Mouse (Mus musculus) kidney, adult 2 months (tissue): ENCODE data around the gene Ttc41. TPM values are rescaled to one million over a fixed set of nuclear protein-coding genes. Genes with fewer than 3 reads are reported as not detected.

Source experiments
- DNase-seq: peaks from one replicate; pipeline ENCODE4 v3.0.0; 2021
- H3K27ac ChIP-seq: fragments of 200-500 bp; 2 replicates; pipeline ENCODE4 v1.5.1; 2012; ENCODE audit warnings: low read depth, low read length, control low read depth, inconsistent platforms; ENCODE audit not compliant: insufficient read depth
- H3K27me3 ChIP-seq: fragments of 200-500 bp; replicated peaks from 2 replicates; pipeline ENCODE4 v1.6.1; 2012; ENCODE audit warnings: mild to moderate bottlenecking, moderate library complexity, low read length, inconsistent platforms; ENCODE audit not compliant: control insufficient read depth, insufficient read depth
- H3K36me3 ChIP-seq: fragments of 200-500 bp; 2 replicates; pipeline ENCODE4 v1.6.1; 2012; ENCODE audit warnings: mild to moderate bottlenecking, moderate library complexity, low read length, inconsistent platforms; ENCODE audit not compliant: control insufficient read depth, insufficient read depth
- H3K4me1 ChIP-seq: fragments of 200-500 bp; 2 replicates; pipeline ENCODE4 v1.6.1; 2011; ENCODE audit warnings: low read length; ENCODE audit not compliant: control insufficient read depth, insufficient read depth
- H3K4me3 ChIP-seq: fragments of 200-500 bp; 2 replicates; pipeline ENCODE4 v1.5.1; 2011; ENCODE audit warnings: mild to moderate bottlenecking, low read depth, low read length, control low read depth; ENCODE audit not compliant: insufficient read depth
- CTCF ChIP-seq: fragments of 200-500 bp; conservative IDR thresholded peaks from 2 replicates; pipeline ENCODE4 v1.5.1; 2011; ENCODE audit warnings: low read depth, mild to moderate bottlenecking, control low read depth, low read length, moderate library complexity, mixed read lengths; ENCODE audit not compliant: insufficient read depth, insufficient read length
- POLR2A ChIP-seq: fragments of 200-500 bp; IDR thresholded peaks from one replicate; pipeline ENCODE4 v1.6.1; 2011; ENCODE audit warnings: low read depth, low read length, control low read depth
- WGBS: fragments of 180-500 bp; shearing (Covaris S2); methylation state at CpG from one replicate; pipeline ENCODE4 v1.1.7; 2018; 5-methylcytosine and 5-hydroxymethylcytosine counted together
- polyA plus RNA-seq: library from polyadenylated mRNA; depleted of rRNA; stranded (reverse); fragments of >200 nt; gene quantifications from 2 replicates; pipeline ENCODE4 v1.2.3, GENCODE M21; 2012

The Ttc41 gene
- polyA plus RNA-seq, 1 experiment: 1.8 TPM

GRCm38 (mm10) chr10:86702312-86702920 lies 3.2 kb upstream of the Ttc41 start:
- peaks cover 14% of the 10 kb centered on the region; the same call in 1 of the 2 replicates for H3K4me1 ChIP-seq
- no peak overlapping the region for H3K4me3 ChIP-seq
- WGBS: 32% methylated on average over 4 of the region's 4 CpGs
- TF ChIP-seq POLR2A (no peak), CTCF (no peak)
- no peaks in the 10 kb centered on the region for H3K27me3 ChIP-seq
- no peak overlapping the region for H3K27ac ChIP-seq
- peaks cover 29% of the 10 kb centered on the region for H3K36me3 ChIP-seq
- DNase-seq: no peak

GRCm38 (mm10) chr10:86703375-86703774 lies 2.2 kb upstream of the Ttc41 start:
- peaks cover 22% of the 10 kb centered on the region for H3K36me3 ChIP-seq
- H3K27me3 ChIP-seq: no peaks in the 10 kb centered on the region
- no peak overlapping the region for H3K4me3 ChIP-seq
- no peak overlapping the region for H3K27ac ChIP-seq
- no peak for TF ChIP-seq POLR2A
- no peak for TF ChIP-seq CTCF
- no peak for DNase-seq
- WGBS: 57% methylated on average over 4 of the region's 4 CpGs
- peaks cover 14% of the 10 kb centered on the region; the same call in 1 of the 2 replicates for H3K4me1 ChIP-seq

DNA sequence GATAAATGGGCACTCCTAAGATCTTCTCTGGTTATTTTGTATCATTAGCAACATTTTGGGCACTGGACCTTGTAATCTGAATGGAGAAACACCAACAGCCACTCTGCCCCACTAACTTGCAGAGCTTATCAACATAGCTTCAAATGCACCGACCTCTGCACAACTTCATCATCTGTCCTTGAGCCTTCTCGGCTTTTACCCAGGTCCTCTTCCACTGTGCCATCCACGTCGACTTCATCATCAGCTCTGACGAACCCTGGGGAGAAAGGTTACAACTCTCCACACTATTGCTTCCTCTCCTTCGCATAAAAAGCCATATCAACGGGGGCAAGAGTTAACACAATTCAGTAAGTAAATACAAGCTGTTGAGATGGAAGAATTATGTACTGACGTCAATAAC lies 1.5 kb upstream of the Ttc41 start:
- no peak for DNase-seq
- Histone ChIP-seq H3K4me3 (peak overlapping the region; percentile 84), H3K27ac (0 out of 2 replicates have a peak overlapping the region, but pooled peaks have one; percentile 85), H3K36me3 (peaks cover 21% of the 10 kb centered on the region), H3K4me1 (peaks cover 14% of the 10 kb centered on the region; the same call in 1 of the 2 replicates), H3K27me3 (no peaks in the 10 kb centered on the region)
- 6% methylated on average over 8 of the region's 8 CpGs for WGBS
- no peak for TF ChIP-seq CTCF
- TF ChIP-seq POLR2A: no peak

DNA sequence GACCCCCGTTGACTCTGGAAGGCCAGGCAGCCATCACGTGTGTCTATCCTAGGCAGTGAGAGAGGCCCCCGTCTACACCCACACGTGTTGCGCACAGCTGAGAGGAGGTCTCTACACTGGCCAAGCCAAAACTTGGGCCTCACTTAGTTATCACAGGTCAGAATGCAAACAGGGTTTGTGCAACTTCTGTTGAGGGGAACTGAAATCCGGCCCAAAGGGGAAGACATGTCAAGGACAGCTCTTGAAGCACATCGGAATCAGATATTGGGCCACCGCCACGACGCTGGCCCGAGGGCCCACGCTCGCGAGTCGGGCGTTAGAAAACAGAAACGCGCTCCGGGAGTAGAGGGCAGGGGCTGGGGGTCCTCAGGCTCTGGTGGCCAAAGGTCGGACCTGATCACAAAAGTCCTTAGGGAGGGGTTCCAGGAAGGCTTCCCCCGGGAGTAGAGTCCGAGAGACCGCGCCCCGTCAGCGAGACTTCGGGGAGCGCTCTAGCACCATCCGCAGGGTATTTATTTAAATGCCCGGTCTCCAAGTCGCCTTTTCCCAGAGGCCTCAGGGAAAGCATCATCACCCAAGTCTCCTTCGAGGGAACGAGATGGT lies 921 bp upstream of the Ttc41 start:
- peaks cover 16% of the 10 kb centered on the region for H3K36me3 ChIP-seq
- peaks cover 14% of the 10 kb centered on the region; the same call in 1 of the 2 replicates for H3K4me1 ChIP-seq
- peak; percentile 18 for DNase-seq
- peak overlapping the region; percentile 84 for H3K4me3 ChIP-seq
- TF ChIP-seq CTCF: no peak
- no peak for TF ChIP-seq POLR2A
- no peaks in the 10 kb centered on the region for H3K27me3 ChIP-seq
- peak overlapping the region; percentile 85 for H3K27ac ChIP-seq
- WGBS: under 1% methylated on average over 33 of the region's 33 CpGs

GRCm38 (mm10) chr10:86705922-86706752 lies 526 bp downstream of the Ttc41 start:
- peak overlapping the region; percentile 89 for H3K27ac ChIP-seq
- peaks cover 14% of the 10 kb centered on the region; the same call in 1 of the 2 replicates for H3K4me1 ChIP-seq
- peak overlapping the region; percentile 57 for H3K4me3 ChIP-seq
- WGBS: 3% methylated on average over 33 of the region's 33 CpGs
- peak; percentile 96 for DNase-seq
- H3K36me3 ChIP-seq: peaks cover 9% of the 10 kb centered on the region; the same call in 1 of the 2 replicates
- TF ChIP-seq CTCF: no peak
- TF ChIP-seq POLR2A: peak; percentile 14
- no peaks in the 10 kb centered on the region for H3K27me3 ChIP-seq

DNA sequence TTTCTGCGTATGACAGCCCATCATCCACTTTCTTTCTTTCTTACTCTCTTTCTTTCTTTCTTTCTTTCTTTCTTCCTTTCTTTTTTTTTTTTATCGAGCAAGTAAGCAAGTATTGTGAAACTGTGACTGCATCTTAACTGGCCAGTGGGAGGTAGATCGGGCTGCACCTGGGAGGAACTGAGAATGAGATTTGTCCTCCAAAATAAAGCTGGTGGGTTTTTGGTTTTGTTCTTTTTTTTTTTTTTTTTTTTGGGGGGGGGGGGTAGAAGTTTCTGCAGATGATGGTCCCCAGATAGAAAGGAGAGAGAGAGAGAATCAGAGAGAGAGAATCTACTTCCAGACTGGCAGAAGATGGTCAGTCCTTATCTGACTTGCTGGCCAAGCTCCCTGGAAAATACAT lies 1.5 kb downstream of the Ttc41 start:
- H3K27me3 ChIP-seq: no peaks in the 10 kb centered on the region
- H3K27ac ChIP-seq: no peak overlapping the region
- peaks cover 3% of the 10 kb centered on the region; the same call in 1 of the 2 replicates for H3K36me3 ChIP-seq
- H3K4me3 ChIP-seq: no peak overlapping the region
- no peak for DNase-seq
- TF ChIP-seq POLR2A: no peak
- TF ChIP-seq CTCF: no peak
- H3K4me1 ChIP-seq: peaks cover 14% of the 10 kb centered on the region; the same call in 1 of the 2 replicates
- WGBS: 87% methylated on average over 3 of the region's 3 CpGs

DNA sequence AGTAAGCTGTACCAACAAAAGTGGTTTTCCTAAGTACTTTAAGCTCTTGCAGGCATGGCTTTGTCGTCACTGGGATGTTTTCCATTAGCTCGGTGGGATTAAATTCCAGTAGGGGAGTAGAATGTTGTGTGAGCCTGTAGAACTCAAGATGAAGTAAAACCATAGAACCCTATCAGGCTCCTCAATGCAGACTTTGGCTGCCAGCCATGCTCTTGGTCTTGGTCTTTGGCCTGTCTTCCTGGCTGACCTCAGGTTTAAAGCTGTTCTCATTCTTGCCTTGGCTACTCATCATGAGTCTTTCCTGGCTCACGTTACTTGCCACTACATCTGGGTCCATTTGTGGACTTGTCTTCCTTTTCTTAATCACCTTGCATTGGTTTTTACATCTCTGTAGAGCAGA lies 6.5 kb downstream of the Ttc41 start:
- peak; percentile 87 for DNase-seq
- H3K36me3 ChIP-seq: no peaks in the 10 kb centered on the region
- WGBS: 41% methylated on average over 3 of the region's 3 CpGs
- no peak for TF ChIP-seq POLR2A
- TF ChIP-seq CTCF: no peak
- H3K27ac ChIP-seq: no peak overlapping the region
- no peaks in the 10 kb centered on the region for H3K27me3 ChIP-seq
- no peaks in the 10 kb centered on the region for H3K4me1 ChIP-seq
- H3K4me3 ChIP-seq: no peak overlapping the region
